Mouse (Mus musculus) kidney, postnatal 10 days (tissue): ENCODE measurements at regions not wholly inside any gene's neighbourhood (a gene's known extent, or its start where the extent isn't known, plus 50 kb on each side); places are given as distances from the start of the nearest gene placed in this dataset.

Source experiments
- DNase-seq: peaks from one replicate; pipeline ENCODE4 v3.0.0; 2021; ENCODE audit warnings: mixed read lengths

GRCm38 (mm10) chr10:37694041-37694690 lies 555.4 kb upstream of the Marcks start:
- no peak for DNase-seq

DNA sequence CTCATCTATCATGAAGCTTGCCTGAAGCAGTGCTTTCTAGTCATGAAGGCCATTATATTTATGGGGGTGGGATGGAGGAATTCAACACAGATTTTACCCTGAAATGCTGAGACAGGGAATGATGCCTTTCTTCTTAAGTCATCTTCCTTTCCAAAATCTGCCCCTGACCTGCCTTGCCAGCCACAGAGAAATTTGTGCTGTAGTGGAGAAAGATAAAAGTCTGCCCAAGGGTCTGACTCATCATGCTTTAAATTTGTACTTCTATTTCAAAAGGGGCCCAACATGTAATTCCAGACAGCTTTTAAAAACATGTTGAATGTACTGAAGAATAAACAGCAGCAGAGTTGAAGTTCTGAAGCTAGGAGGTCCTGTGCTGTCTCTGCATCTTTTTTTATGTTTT lies 554.1 kb upstream of the Marcks start:
- DNase-seq = no peak

DNA sequence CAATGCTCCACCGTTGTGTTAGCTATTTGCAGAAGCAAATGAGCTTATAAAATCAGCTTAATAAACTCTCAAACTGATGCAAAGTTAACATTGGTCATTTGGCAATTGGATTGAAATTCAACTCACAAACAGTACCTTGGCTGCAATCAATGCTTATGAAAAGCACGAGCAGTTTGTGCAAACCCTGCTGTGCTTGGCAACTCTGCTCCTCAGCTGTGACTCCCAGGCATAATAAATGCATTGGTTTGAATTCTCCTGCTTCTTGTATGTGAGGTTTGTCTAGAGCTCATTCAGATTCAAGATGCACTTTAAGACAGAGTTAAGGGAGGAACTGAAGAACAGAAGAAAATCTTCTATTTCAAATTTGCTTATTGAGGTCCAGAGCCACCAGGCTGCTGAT lies 553.2 kb upstream of the Marcks start:
- DNase-seq = no peak

DNA sequence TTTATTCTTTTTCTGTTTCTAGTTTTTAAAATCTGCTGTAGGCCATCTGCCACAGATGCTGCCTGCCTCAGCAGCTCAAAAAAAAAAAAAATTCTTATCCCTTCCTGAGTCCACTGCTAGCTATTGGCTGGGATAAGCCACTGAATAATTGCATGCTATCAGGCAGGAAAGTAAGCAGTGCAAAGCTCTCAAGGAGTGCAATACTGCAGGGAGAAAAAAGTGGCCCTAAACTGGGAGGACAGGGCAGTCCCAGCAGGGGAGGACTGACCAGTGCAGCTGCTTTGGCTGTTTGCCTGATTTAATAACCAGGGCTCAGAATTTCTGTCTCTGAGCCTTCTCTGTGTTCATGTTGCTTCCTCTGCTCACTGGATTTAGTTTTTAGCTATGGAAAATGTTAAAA lies 544.4 kb upstream of the Marcks start:
- peak; percentile 10 for DNase-seq

DNA sequence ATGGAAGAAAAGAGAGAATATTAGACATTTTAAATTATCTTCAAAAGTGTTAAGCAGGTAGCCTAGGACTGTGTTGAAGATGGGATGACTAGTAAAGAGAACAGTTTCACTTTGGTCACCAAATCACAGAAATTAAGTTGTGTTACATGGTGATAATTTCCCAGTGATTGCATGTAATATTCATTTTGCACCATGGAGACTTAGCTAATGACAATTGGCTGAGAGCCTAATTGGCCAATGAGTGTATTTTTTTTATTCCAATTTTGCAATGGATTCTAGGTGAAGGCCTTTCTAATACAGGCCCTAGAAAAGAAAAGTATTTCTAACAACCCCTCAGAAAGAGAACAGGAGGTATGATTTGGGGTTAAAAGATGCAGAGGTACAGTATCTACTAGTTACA lies 541.9 kb upstream of the Marcks start:
- DNase-seq = no peak

DNA sequence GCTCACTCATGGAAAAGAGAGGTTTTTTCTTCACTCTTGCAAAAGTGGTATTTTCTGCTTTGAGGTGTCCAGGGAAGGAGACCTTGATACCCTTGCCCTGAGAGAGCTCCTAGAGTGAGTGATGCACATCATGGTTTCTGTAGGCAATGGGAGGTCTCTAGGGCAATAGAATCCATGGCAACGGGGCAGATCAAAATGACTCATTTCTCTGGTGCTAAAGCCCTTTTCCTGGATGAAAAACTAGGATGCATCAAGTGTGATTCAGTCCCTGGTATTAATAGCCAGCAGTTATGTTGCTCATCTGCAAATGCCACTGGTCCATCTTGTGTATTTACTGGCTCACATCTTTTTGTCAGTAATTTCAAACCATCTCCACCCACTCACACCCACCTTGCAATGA lies 539.1 kb upstream of the Marcks start:
- DNase-seq = no peak

GRCm38 (mm10) chr10:37668827-37669226 lies 530.1 kb upstream of the Marcks start:
- no peak for DNase-seq

DNA sequence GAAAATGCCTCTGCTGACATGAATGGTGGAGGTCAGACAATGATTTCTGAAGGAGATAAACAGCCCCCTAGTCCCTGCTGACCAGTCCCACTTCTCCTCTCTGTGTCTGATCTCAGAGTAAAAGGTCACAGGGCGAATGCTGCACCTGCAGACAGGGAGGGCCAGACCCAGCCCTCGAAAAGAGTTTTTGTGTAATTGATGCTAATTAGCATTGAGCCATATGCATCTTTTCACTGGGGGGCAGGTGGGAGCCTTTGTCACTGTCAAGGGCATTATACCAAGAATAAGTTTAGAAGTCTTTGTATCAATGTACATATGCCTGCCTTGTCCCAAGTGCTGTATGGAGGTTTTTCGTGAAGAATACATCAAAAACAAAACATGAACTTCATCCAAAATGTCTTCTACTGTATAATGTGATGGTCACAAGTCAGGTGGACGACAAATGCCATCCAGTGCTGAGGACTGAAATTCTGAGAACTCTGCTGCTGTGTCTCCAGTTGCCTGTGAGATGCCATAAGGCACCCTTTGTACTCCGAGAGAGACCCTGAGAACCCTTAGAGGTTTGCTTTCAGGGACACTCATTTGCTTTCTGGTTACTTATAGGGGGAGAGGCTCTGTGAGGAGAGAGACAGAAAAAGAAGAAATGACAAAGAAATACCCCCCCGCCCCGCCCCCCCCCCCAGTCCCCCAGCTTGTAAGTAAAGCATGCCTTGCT lies 528.5 kb upstream of the Marcks start:
- DNase-seq = no peak

DNA sequence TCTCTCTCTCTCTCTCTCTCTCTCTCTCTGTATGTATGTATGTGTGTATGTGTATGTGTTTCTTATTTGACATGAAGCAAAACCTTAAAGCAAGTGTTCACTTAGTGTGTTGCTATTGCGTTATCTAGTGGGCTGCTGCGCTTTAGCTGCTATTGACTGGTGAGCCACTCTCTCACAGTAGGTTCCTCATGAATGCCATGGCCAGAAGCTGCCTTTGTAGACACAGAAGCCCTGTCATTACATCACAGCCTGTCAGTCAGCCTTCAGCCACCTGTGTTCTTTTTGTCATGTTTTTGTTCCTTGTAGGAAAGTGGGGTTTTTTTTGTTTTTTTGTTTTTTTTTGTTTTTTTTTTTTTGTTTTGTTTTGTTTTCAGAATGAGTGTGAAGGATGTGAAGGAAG lies 527.8 kb upstream of the Marcks start:
- DNase-seq = no peak

DNA sequence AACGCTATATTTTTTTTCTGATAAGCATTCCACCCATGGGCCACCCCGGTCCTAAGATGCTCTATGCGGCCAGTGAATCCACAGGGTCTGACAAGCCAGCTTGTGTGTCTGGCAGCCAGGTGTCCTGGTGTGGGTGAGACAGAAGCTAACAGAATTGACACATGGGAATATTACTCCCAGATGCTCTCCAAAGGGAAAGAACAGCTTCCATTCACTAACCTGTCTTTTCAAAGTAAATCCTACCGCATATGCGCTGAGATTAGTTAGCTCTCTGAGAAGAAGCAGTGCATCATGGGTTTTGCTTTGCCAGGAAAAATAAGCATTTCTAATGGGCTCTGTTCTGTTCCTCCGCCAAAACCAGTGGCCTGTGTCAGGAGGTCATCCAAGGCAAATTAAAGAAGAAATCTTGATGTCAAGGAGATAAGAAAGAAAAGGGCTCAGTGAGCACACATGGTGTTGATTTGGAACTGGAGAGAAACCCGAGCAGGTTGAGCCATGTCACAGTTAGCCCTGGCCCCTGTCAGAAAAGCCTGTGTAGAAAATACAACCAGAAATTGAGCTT lies 498.4 kb upstream of the Marcks start:
- peak; percentile 31 for DNase-seq

DNA sequence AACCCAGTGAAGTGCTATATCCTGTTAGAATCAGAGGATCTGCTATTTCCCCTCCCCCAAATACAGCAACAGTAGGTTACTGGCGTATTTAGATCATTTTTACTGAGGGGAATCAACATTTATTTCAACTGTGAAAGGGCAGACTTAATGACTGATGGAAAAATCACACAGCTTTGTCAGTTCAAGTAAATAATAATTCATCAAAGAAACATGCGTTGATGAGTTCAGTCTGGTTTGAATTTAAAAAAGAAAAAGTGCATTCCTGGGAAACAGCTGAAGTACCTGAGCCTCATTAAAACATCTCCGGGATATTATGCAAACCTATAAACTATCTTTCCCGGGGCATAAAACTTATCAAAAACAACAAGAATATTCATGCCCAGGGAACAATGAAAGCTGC lies 497.7 kb upstream of the Marcks start:
- DNase-seq = no peak

DNA sequence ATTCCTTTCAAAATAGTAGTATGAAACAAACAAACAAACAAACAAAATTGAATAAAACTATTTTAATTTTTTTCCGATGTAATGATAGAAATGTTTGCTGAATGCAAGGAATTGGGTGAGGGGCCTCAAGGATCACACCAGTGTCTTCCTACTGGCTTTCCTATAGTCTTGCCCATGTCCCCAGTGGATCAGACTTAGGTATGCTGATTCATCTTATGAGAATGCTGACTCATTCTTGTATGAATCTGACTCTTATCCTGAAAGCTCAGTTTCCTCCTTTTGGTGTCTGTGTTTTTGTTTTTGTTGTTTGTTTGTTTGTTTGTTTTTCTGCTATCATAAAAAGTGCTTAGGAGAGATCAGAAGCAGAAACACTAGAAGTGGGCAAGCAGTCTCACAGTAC lies 491.7 kb upstream of the Marcks start:
- DNase-seq = no peak

DNA sequence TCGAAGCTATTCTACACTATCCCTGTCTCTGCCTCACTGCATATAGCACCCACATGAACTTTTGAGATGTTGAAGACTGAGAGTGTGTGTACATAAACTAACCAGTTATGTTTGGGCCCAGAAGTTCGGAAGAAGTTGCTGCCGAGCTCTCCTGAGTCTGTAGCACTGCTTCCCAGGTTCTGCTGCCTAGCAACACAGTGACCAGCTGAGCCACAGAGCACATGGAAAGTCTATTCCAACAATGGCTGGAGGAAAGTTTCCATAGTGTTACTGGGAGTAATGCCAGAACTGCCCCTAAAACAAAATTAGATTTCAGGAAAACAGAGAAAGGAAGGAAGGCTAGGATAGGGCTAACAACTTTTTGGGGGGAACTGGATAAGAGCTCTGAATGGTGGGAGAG lies 489.2 kb upstream of the Marcks start:
- DNase-seq = no peak

- DNase-seq = no peak
These were observed 488.1 kb upstream of the Marcks start for GRCm38 (mm10) chr10:37626758-37627201.

DNA sequence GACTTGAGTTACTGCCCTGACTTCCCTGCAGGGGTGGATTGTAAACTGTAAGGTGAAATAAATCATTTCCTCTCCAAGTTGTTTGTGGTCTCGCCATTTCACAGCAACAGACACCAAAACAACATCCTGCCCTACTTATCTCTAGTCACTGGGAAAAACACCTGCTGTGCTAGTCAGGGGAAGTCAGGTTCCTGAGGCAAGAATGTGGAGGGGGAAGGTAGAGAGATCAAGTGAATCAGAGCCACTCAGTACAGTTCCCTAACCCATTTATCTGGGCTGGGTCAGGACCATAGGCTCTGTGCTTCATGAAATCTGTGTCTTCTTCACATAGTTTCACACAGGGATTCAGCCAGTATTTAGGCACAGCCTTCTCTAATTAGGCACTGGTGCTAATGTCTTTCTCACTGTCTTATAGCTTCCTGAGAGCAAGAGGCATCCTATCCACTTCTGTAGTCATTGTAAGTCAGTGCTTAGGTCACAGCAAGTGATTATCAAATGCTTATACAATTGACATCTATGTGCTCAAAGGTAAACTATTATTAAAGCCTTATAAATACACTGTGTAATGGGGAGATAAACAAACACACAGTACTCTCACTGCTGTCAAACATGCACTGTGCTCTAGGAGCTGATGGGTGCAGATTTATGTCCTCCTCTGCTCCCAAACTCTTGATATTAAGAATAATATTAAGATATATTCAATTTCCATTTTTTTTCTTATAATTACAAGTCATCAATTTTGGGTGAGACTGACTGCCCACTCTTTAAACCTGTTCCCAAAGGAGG lies 487.4 kb upstream of the Marcks start:
- DNase-seq = no peak

GRCm38 (mm10) chr10:37623041-37623440 lies 484.3 kb upstream of the Marcks start:
- DNase-seq = no peak

GRCm38 (mm10) chr10:37618606-37619005 lies 479.9 kb upstream of the Marcks start:
- DNase-seq = no peak

GRCm38 (mm10) chr10:37617708-37618300 lies 479.1 kb upstream of the Marcks start:
- no peak for DNase-seq

GRCm38 (mm10) chr10:37615926-37616691 lies 477.4 kb upstream of the Marcks start:
- no peak for DNase-seq

- DNase-seq = no peak
These were observed 475.2 kb upstream of the Marcks start for GRCm38 (mm10) chr10:37613936-37614335.

GRCm38 (mm10) chr10:37603529-37603928 lies 464.8 kb upstream of the Marcks start:
- DNase-seq = peak; percentile 14

DNA sequence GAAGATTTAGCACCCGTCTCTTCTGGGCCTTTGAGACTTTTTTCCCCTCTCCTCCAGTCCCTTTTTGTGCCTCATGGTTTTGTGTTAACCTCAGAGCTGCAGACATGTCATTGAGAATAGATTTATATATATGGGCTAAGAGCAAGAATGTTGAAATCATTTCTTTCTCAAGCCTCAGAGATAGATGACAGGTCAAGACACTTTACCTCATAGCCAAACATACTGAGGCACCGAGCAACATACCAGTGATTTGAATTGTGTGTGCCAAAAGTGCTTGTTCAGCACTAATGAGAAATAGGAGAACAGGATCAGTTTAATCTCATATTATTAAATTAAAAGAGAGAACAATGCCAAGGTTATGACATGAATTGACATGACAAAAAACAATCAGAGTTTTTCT lies 464.2 kb upstream of the Marcks start:
- DNase-seq = no peak
